Mouse (Mus musculus): Measurements from ENCODE around the gene Cacng1. TPM values are rescaled to one million over a fixed set of nuclear protein-coding genes. Genes with fewer than 3 reads are reported as not detected.

Gene Cacng1
- total and polyA plus RNA-seq, 3 experiments: 0.08 TPM; not detected in 2

- no peak overlapping the region for H3K4me3 ChIP-seq
- no peaks in the 10 kb centered on the region for H3K27me3 ChIP-seq (ENCODE audit: control insufficient read depth, insufficient read depth, low read length)
- H3K27ac ChIP-seq: no peak overlapping the region
- intact Hi-C loops (cut with DNase I): no loop called here
- TF ChIP-seq CTCF (IDR thresholded peaks at IDR 0.05) (no peak), EP300 (IDR thresholded peaks at IDR 0.05; ENCODE audit: insufficient read depth, low read depth, low read length) (no peak), POLR2A (IDR thresholded peaks at IDR 0.05; ENCODE audit: insufficient read depth, low read depth, low read length) (no peak)
- H3K9ac ChIP-seq (ENCODE audit: low read depth, low read length): no peak overlapping the region
- no peaks in the 10 kb centered on the region for H3K36me3 ChIP-seq (ENCODE audit: control insufficient read depth, insufficient read depth, low read length)
- 77% methylated on average over 5 of the region's 5 CpGs for WGBS
- no peaks in the 10 kb centered on the region for H3K4me1 ChIP-seq (ENCODE audit: control insufficient read depth, insufficient read depth, low read length)
- no peak for DNase-seq
- H3K79me2 ChIP-seq (replicated peaks; ENCODE audit: control insufficient read depth, insufficient read depth, low read length): no peaks in the 10 kb centered on the region
Observed at GRCm38 (mm10) chr11:107749114-107749513, 32.8 kb upstream of the Cacng1 start.

GRCm38 (mm10) chr11:107748243-107749035 is 32.1 kb upstream of the Cacng1 start:
- TF ChIP-seq EP300 (IDR thresholded peaks at IDR 0.05; ENCODE audit: insufficient read depth, low read depth, low read length): no peak
- TF ChIP-seq CTCF (IDR thresholded peaks at IDR 0.05): no peak
- no peak for TF ChIP-seq POLR2A (IDR thresholded peaks at IDR 0.05; ENCODE audit: insufficient read depth, low read depth, low read length)
- no peak overlapping the region for H3K9ac ChIP-seq (ENCODE audit: low read depth, low read length)

GRCm38 (mm10) chr11:107743100-107743499 is 26.8 kb upstream of the Cacng1 start:
- no peak overlapping the region for H3K27ac ChIP-seq
- no peak overlapping the region for H3K4me3 ChIP-seq
- WGBS: 46% methylated on average over 3 of the region's 3 CpGs
- no peaks in the 10 kb centered on the region for H3K79me2 ChIP-seq (replicated peaks; ENCODE audit: control insufficient read depth, insufficient read depth, low read length)
- intact Hi-C loops (cut with DNase I): no loop called here
- H3K4me1 ChIP-seq (ENCODE audit: control insufficient read depth, insufficient read depth, low read length): no peaks in the 10 kb centered on the region
- DNase-seq: no peak
- no peak overlapping the region for H3K9ac ChIP-seq (ENCODE audit: low read depth, low read length)
- no peaks in the 10 kb centered on the region for H3K36me3 ChIP-seq (ENCODE audit: control insufficient read depth, insufficient read depth, low read length)
- no peaks in the 10 kb centered on the region for H3K27me3 ChIP-seq (ENCODE audit: control insufficient read depth, insufficient read depth, low read length)
- TF ChIP-seq CTCF (IDR thresholded peaks at IDR 0.05) (no peak), POLR2A (IDR thresholded peaks at IDR 0.05; ENCODE audit: insufficient read depth, low read depth, low read length) (no peak), EP300 (IDR thresholded peaks at IDR 0.05; ENCODE audit: insufficient read depth, low read depth, low read length) (no peak)

More at GRCm38 (mm10) chr11:107748243-107749035, 32.1 kb upstream of the Cacng1 start:
- no peak overlapping the region for H3K27ac ChIP-seq
- 83% methylated on average over 5 of the region's 5 CpGs for WGBS
- intact Hi-C loops (cut with DNase I): no loop called here
- H3K79me2 ChIP-seq (replicated peaks; ENCODE audit: control insufficient read depth, insufficient read depth, low read length): no peaks in the 10 kb centered on the region
- no peak overlapping the region for H3K4me3 ChIP-seq
- no peaks in the 10 kb centered on the region for H3K4me1 ChIP-seq (ENCODE audit: control insufficient read depth, insufficient read depth, low read length)
- H3K27me3 ChIP-seq (ENCODE audit: control insufficient read depth, insufficient read depth, low read length): no peaks in the 10 kb centered on the region
- H3K36me3 ChIP-seq (ENCODE audit: control insufficient read depth, insufficient read depth, low read length): no peaks in the 10 kb centered on the region
- DNase-seq: no peak

- Histone ChIP-seq H3K36me3 (ENCODE audit: control insufficient read depth, insufficient read depth, low read length) (no peaks in the 10 kb centered on the region), H3K27ac (no peak overlapping the region), H3K9ac (ENCODE audit: low read depth, low read length) (no peak overlapping the region), H3K27me3 (ENCODE audit: control insufficient read depth, insufficient read depth, low read length) (no peaks in the 10 kb centered on the region), H3K4me1 (ENCODE audit: control insufficient read depth, insufficient read depth, low read length) (no peaks in the 10 kb centered on the region), H3K79me2 (replicated peaks; ENCODE audit: control insufficient read depth, insufficient read depth, low read length) (no peaks in the 10 kb centered on the region), H3K4me3 (no peak overlapping the region)
- 75% methylated on average over 20 of the region's 20 CpGs for WGBS
- TF ChIP-seq CTCF (IDR thresholded peaks at IDR 0.05) (no peak), POLR2A (IDR thresholded peaks at IDR 0.05; ENCODE audit: insufficient read depth, low read depth, low read length) (no peak), EP300 (IDR thresholded peaks at IDR 0.05; ENCODE audit: insufficient read depth, low read depth, low read length) (no peak)
- intact Hi-C loops (cut with DNase I): no loop called here
- no peak for DNase-seq
Observed at GRCm38 (mm10) chr11:107738418-107739099, 22.2 kb upstream of the Cacng1 start.

GRCm38 (mm10) chr11:107737886-107738285 is 21.6 kb upstream of the Cacng1 start:
- intact Hi-C loops (cut with DNase I): no loop called here
- no peaks in the 10 kb centered on the region for H3K27me3 ChIP-seq (ENCODE audit: control insufficient read depth, insufficient read depth, low read length)
- no peak for DNase-seq
- H3K36me3 ChIP-seq (ENCODE audit: control insufficient read depth, insufficient read depth, low read length): no peaks in the 10 kb centered on the region
- TF ChIP-seq EP300 (IDR thresholded peaks at IDR 0.05; ENCODE audit: insufficient read depth, low read depth, low read length) (no peak), CTCF (IDR thresholded peaks at IDR 0.05) (no peak), POLR2A (IDR thresholded peaks at IDR 0.05; ENCODE audit: insufficient read depth, low read depth, low read length) (no peak)
- H3K9ac ChIP-seq (ENCODE audit: low read depth, low read length): no peak overlapping the region
- no peaks in the 10 kb centered on the region for H3K4me1 ChIP-seq (ENCODE audit: control insufficient read depth, insufficient read depth, low read length)
- no peak overlapping the region for H3K27ac ChIP-seq
- WGBS: 74% methylated on average over 6 of the region's 6 CpGs
- no peak overlapping the region for H3K4me3 ChIP-seq
- no peaks in the 10 kb centered on the region for H3K79me2 ChIP-seq (replicated peaks; ENCODE audit: control insufficient read depth, insufficient read depth, low read length)

- H3K27ac ChIP-seq: no peak overlapping the region
- H3K27me3 ChIP-seq (ENCODE audit: control insufficient read depth, insufficient read depth, low read length): no peaks in the 10 kb centered on the region
- peak in 1 of 2 experiments; percentile 7 for DNase-seq
- WGBS: 33% methylated on average over 7 of the region's 7 CpGs
- H3K4me3 ChIP-seq: no peak overlapping the region
- TF ChIP-seq CTCF (IDR thresholded peaks at IDR 0.05): peak; percentile 35
- TF ChIP-seq EP300 (IDR thresholded peaks at IDR 0.05; ENCODE audit: insufficient read depth, low read depth, low read length): no peak
- no peaks in the 10 kb centered on the region for H3K79me2 ChIP-seq (replicated peaks; ENCODE audit: control insufficient read depth, insufficient read depth, low read length)
- no peak overlapping the region for H3K9ac ChIP-seq (ENCODE audit: low read depth, low read length)
- H3K4me1 ChIP-seq (ENCODE audit: control insufficient read depth, insufficient read depth, low read length): no peaks in the 10 kb centered on the region
- no peaks in the 10 kb centered on the region for H3K36me3 ChIP-seq (ENCODE audit: control insufficient read depth, insufficient read depth, low read length)
- intact Hi-C loops (cut with DNase I): no loop called here
Observed at GRCm38 (mm10) chr11:107734133-107734532, 17.8 kb upstream of the Cacng1 start.
